Comparison of ENCODE assay signal across 23 mouse cellular contexts in the genomic region with DNA sequence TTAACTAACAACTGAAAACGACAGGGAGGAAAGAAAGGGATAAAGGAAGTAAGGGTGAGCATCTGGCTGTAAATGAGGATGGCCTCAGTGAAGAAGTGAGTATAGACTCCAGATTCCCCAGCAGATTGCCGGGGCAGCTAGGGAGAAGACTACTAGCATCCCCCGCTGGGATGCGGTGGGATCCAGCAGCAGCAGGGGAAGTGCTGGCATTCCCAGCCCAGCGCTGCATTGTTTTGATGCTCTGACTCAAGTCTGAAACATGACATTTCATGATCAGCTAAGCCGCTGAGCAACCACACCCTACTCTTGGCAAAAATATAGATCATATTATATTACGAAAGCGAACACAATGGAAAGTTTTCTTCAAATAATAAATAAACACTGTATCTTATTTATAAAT.
A peak's percentile ranks its signal among the peaks of the same experiment; 100 is the strongest.
DNase-seq lines count a peak whose midpoint lies in the region; ATAC-seq and TF ChIP-seq lines count a peak whose summit lies in the region.
"Had no signal": no experiment of that assay in that cellular context is flagged by ENCODE, and none has a peak within 500 bp of the region (broad histone marks: within the 10 kb centered on the region; RNA-seq: fewer than 3 reads in every experiment).

No protein-coding gene starts in this region.

- H3K4me2 ChIP-seq in lung, postnatal 0 days (replicated peaks; ENCODE audit: low read depth, low read length): no peak overlapping the region
- H3K4me2 ChIP-seq in stomach, postnatal 0 days (replicated peaks; ENCODE audit: low read depth): no peak overlapping the region
- no peak overlapping the region for H3K4me2 ChIP-seq in forebrain, embryonic 13.5 days
- H3K4me2 ChIP-seq in heart, embryonic 12.5 days: no peak overlapping the region
- H3K4me2 ChIP-seq: embryonic facial prominence, embryonic 15.5 days; limb, embryonic 13.5 days; lung, embryonic 15.5 days; midbrain, embryonic 11.5 days had no signal

- intact Hi-C loops in gastrocnemius, adult 2 months (cut with DNase I): no loop called here

- H3K9me3 ChIP-seq in lung, postnatal 0 days (ENCODE audit: low read length): no peaks in the 10 kb centered on the region
- H3K9me3 ChIP-seq in stomach, postnatal 0 days (ENCODE audit: control insufficient read depth, low read length): no peaks in the 10 kb centered on the region
- H3K9me3 ChIP-seq in forebrain, embryonic 13.5 days (replicated peaks): no peaks in the 10 kb centered on the region
- no peaks in the 10 kb centered on the region for H3K9me3 ChIP-seq in heart, embryonic 12.5 days (replicated peaks)
- H3K9me3 ChIP-seq: embryonic facial prominence, embryonic 15.5 days; forebrain, embryonic 10.5 days; heart, embryonic 10.5 days; limb, embryonic 13.5 days; lung, embryonic 15.5 days had no signal

- peak; percentile 47 for DNase-seq in gastrocnemius, adult 2 months
- DNase-seq in gastrocnemius, postnatal 25 days: no peak
- peak; percentile 6 for DNase-seq in lung, postnatal 0 days (ENCODE audit: low spot score)
- no peak for DNase-seq in lung, postnatal 4 days
- peak; percentile 82 for DNase-seq in ZHBTc4 (ENCODE audit: low read depth, low spot score)
- DNase-seq in stomach, postnatal 0 days (ENCODE audit: low spot score): no peak
- DNase-seq: adrenal gland, postnatal 36 days; B cell, adult 2 months; cerebellum, adult 2 months; heart, postnatal 10 days; kidney, adult 18-20 months; kidney, postnatal 36 days; thymus, adult 18-20 months had no signal

- TF ChIP-seq EP300 in lung, postnatal 0 days (IDR thresholded peaks at IDR 0.05): no peak
- no peak for TF ChIP-seq EP300 in stomach, postnatal 0 days (optimal IDR thresholded peaks at IDR 0.05)

- H3K27ac ChIP-seq in gastrocnemius, adult 2 months: peak overlapping the region; percentile 59
- no peak overlapping the region for H3K27ac ChIP-seq in lung, postnatal 0 days (ENCODE audit: low read length)
- H3K27ac ChIP-seq in stomach, postnatal 0 days (replicated peaks): no peak overlapping the region
- no peak overlapping the region for H3K27ac ChIP-seq in forebrain, embryonic 13.5 days
- H3K27ac ChIP-seq in heart, embryonic 12.5 days (ENCODE audit: poor library complexity, severe bottlenecking): no peak overlapping the region
- H3K27ac ChIP-seq: forebrain, embryonic 10.5 days; heart, embryonic 10.5 days; left cerebral cortex, adult 2 months; limb, embryonic 13.5 days; liver, embryonic 14.5 days; lung, embryonic 15.5 days had no signal

- no peak overlapping the region for H3K9ac ChIP-seq in lung, postnatal 0 days (replicated peaks; ENCODE audit: low read depth)
- H3K9ac ChIP-seq in stomach, postnatal 0 days (ENCODE audit: low read length): no peak overlapping the region
- H3K9ac ChIP-seq in forebrain, embryonic 13.5 days: no peak overlapping the region
- no peak overlapping the region for H3K9ac ChIP-seq in heart, embryonic 12.5 days
- H3K9ac ChIP-seq: embryonic facial prominence, embryonic 15.5 days; limb, embryonic 13.5 days; liver, embryonic 14.5 days; lung, embryonic 15.5 days had no signal

- no peaks in the 10 kb centered on the region for H3K27me3 ChIP-seq in lung, postnatal 0 days (replicated peaks; ENCODE audit: insufficient read depth, low read length)
- H3K27me3 ChIP-seq in stomach, postnatal 0 days (ENCODE audit: control insufficient read depth, insufficient read depth, low read length): no peaks in the 10 kb centered on the region
- no peaks in the 10 kb centered on the region for H3K27me3 ChIP-seq in forebrain, embryonic 13.5 days
- no peaks in the 10 kb centered on the region for H3K27me3 ChIP-seq in heart, embryonic 12.5 days (replicated peaks)
- H3K27me3 ChIP-seq: embryonic facial prominence, embryonic 15.5 days; limb, embryonic 13.5 days; lung, embryonic 15.5 days had no signal

- H3K4me3 ChIP-seq in gastrocnemius, adult 2 months: no peak overlapping the region
- H3K4me3 ChIP-seq in lung, postnatal 0 days (ENCODE audit: low read depth, low read length): no peak overlapping the region
- H3K4me3 ChIP-seq in stomach, postnatal 0 days (ENCODE audit: low read depth, low read length): no peak overlapping the region
- H3K4me3 ChIP-seq in forebrain, embryonic 13.5 days: no peak overlapping the region
- H3K4me3 ChIP-seq in heart, embryonic 12.5 days: no peak overlapping the region
- H3K4me3 ChIP-seq: embryonic facial prominence, embryonic 15.5 days; forebrain, embryonic 10.5 days; heart, embryonic 10.5 days; left cerebral cortex, adult 2 months; limb, embryonic 13.5 days; lung, embryonic 15.5 days had no signal

- H3K4me1 ChIP-seq in lung, postnatal 0 days (ENCODE audit: insufficient read depth, low read depth, low read length): no peaks in the 10 kb centered on the region
- no peaks in the 10 kb centered on the region for H3K4me1 ChIP-seq in stomach, postnatal 0 days (replicated peaks; ENCODE audit: control insufficient read depth, insufficient read depth)
- 0 out of 2 replicates have a peak, but pooled peaks cover 3% of the 10 kb centered on the region for H3K4me1 ChIP-seq in forebrain, embryonic 13.5 days
- no peaks in the 10 kb centered on the region for H3K4me1 ChIP-seq in heart, embryonic 12.5 days (replicated peaks)
- H3K4me1 ChIP-seq: forebrain, embryonic 10.5 days; heart, embryonic 10.5 days; lung, embryonic 15.5 days had no signal

- no peak for TF ChIP-seq CTCF in gastrocnemius, adult 2 months (IDR thresholded peaks at IDR 0.05)
- TF ChIP-seq CTCF in lung, postnatal 0 days (IDR thresholded peaks at IDR 0.05): no peak
- 0 out of 2 replicates have a peak, but pooled peaks have one; percentile 2 for TF ChIP-seq CTCF in stomach, postnatal 0 days (IDR thresholded peaks at IDR 0.05; ENCODE audit: low read depth)

- no peak for ATAC-seq in lung, postnatal 0 days
- ATAC-seq in stomach, postnatal 0 days (ENCODE audit: low FRiP score, low TSS enrichment): no peak
- no peak for ATAC-seq in forebrain, embryonic 13.5 days
- ATAC-seq in heart, embryonic 12.5 days (ENCODE audit: insufficient number of reproducible peaks, low FRiP score): no peak

- WGBS in lung, postnatal 0 days: 33% methylated on average over 8 of the region's 8 CpGs
- WGBS in stomach, postnatal 0 days: 26% methylated on average over 8 of the region's 8 CpGs
- 52% methylated on average over 8 of the region's 8 CpGs for WGBS in forebrain, embryonic 13.5 days
- WGBS in heart, embryonic 12.5 days: 41% methylated on average over 8 of the region's 8 CpGs

- no peaks in the 10 kb centered on the region for H3K36me3 ChIP-seq in lung, postnatal 0 days (ENCODE audit: insufficient read depth, low read length)
- H3K36me3 ChIP-seq in stomach, postnatal 0 days (ENCODE audit: control insufficient read depth, insufficient read depth, low read length): no peaks in the 10 kb centered on the region
- H3K36me3 ChIP-seq in forebrain, embryonic 13.5 days (ENCODE audit: poor library complexity, severe bottlenecking): no peaks in the 10 kb centered on the region
- H3K36me3 ChIP-seq in heart, embryonic 12.5 days: no peaks in the 10 kb centered on the region
- H3K36me3 ChIP-seq: embryonic facial prominence, embryonic 15.5 days; forebrain, embryonic 10.5 days; heart, embryonic 10.5 days; limb, embryonic 13.5 days; lung, embryonic 15.5 days had no signal

Comparison
In these comparisons a context has a peak if more than half of its experiments do, and no peak if none do; other contexts are left out.
1. DNase-seq: peak in gastrocnemius, adult 2 months (single experiment), lung, postnatal 0 days (single experiment) and ZHBTc4 (single experiment); none in gastrocnemius, postnatal 25 days (single experiment), lung, postnatal 4 days (0 of 2) and stomach, postnatal 0 days (single experiment).